Mouse (Mus musculus): ENCODE data around the gene Bnc1.

- TF ChIP-seq CTCF (IDR thresholded peaks at IDR 0.05; ENCODE audit: low read depth, low read length) (no peak), POLR2A (IDR thresholded peaks at IDR 0.05; ENCODE audit: insufficient read depth, low read length) (no peak), EP300 (IDR thresholded peaks at IDR 0.05; ENCODE audit: insufficient read depth, low read depth, low read length) (no peak)
Measured at GRCm38 (mm10) chr7:81973339-81973738, 18.8 kb downstream of the Bnc1 start.
